In the genomic region with DNA sequence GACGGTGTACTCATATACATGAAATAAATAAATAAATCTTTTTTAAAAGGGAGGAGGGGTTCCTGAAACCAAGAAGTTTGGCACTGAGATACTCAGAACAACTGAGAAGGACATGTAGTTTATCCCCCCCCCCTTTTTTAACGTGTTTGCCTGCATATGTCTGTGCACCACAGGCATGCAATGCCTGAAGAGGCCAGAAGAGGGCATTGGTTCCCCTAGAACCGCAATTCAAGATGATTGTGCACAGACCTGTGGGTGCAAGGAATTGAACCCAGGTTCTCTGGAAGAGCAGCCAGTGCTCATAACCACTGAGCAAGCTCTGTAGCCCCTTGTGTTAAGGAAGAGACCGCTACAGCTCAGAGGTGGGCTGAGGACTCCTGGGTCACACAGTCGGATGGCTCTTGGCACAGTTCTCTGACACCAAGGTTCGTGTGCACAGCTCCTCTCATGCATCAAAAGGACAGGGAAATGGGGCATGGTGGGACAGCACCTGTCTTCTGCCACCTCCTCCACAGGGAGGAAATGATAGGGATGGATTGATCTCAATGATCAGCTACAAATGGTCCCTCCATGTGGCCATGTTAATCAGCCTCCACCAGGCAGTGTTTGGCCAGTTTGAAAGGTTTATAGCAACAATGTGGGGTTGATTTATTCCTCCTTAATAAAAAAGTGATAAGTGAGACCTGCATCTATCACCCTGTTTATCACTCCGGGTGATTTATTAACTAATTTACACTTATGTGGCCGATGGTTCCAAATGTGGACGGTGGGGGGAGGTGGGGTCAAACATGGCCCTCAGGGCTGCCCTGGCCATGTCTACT, we compare ENCODE assay signal across 13 mouse cellular contexts. TPM values are rescaled to one million over a fixed set of nuclear protein-coding genes. Genes with fewer than 3 reads are reported as not detected.
DNase-seq lines count a peak whose midpoint lies in the region; ATAC-seq and TF ChIP-seq lines count a peak whose summit lies in the region.
"Had no signal": no experiment of that assay in that cellular context is flagged by ENCODE, and none has a peak within 500 bp of the region (broad histone marks: within the 10 kb centered on the region; RNA-seq: fewer than 3 reads in every experiment).

No protein-coding gene starts in this region.

- peak; percentile 38 for TF ChIP-seq CTCF in midbrain, postnatal 0 days (IDR thresholded peaks at IDR 0.05)
- TF ChIP-seq CTCF in stomach, postnatal 0 days (IDR thresholded peaks at IDR 0.05; ENCODE audit: low read depth) = peak; percentile 35

- peak; percentile 72 for ATAC-seq in kidney, embryonic 14.5 days (ENCODE audit: low FRiP score, low TSS enrichment)
- ATAC-seq in midbrain, postnatal 0 days (ENCODE audit: low FRiP score) = no peak
- ATAC-seq in midbrain, embryonic 13.5 days = no peak
- no peak for ATAC-seq in stomach, postnatal 0 days (ENCODE audit: low FRiP score, low TSS enrichment)

- no peak overlapping the region for H3K4me2 ChIP-seq in kidney, embryonic 14.5 days (replicated peaks; ENCODE audit: low read depth, low read length)
- H3K4me2 ChIP-seq in midbrain, postnatal 0 days (ENCODE audit: low read depth, low read length, poor library complexity, severe bottlenecking) = no peak overlapping the region
- no peak overlapping the region for H3K4me2 ChIP-seq in midbrain, embryonic 13.5 days (replicated peaks)
- no peak overlapping the region for H3K4me2 ChIP-seq in stomach, postnatal 0 days (replicated peaks; ENCODE audit: low read depth)
- H3K4me2 ChIP-seq: hindbrain, embryonic 14.5 days; limb, embryonic 13.5 days; midbrain, embryonic 12.5 days had no signal

- no peaks in the 10 kb centered on the region for H3K4me1 ChIP-seq in kidney, embryonic 14.5 days (ENCODE audit: control insufficient read depth, insufficient read depth, low read length)
- H3K4me1 ChIP-seq in midbrain, postnatal 0 days (ENCODE audit: insufficient read depth, low read length) = no peaks in the 10 kb centered on the region
- peaks cover 20% of the 10 kb centered on the region for H3K4me1 ChIP-seq in midbrain, embryonic 13.5 days (replicated peaks)
- no peaks in the 10 kb centered on the region for H3K4me1 ChIP-seq in stomach, postnatal 0 days (replicated peaks; ENCODE audit: control insufficient read depth, insufficient read depth)

- H3K36me3 ChIP-seq in kidney, embryonic 14.5 days (ENCODE audit: control insufficient read depth, insufficient read depth, low read length) = no peaks in the 10 kb centered on the region
- no peaks in the 10 kb centered on the region for H3K36me3 ChIP-seq in midbrain, postnatal 0 days (ENCODE audit: insufficient read depth, low read length)
- H3K36me3 ChIP-seq in midbrain, embryonic 13.5 days = no peaks in the 10 kb centered on the region
- no peaks in the 10 kb centered on the region for H3K36me3 ChIP-seq in stomach, postnatal 0 days (ENCODE audit: control insufficient read depth, insufficient read depth, low read length)
- H3K36me3 ChIP-seq: limb, embryonic 13.5 days; midbrain, embryonic 12.5 days had no signal

- WGBS in kidney, embryonic 14.5 days = 38% methylated on average over 9 of the region's 9 CpGs
- WGBS in midbrain, postnatal 0 days = 91% methylated on average over 9 of the region's 9 CpGs
- 89% methylated on average over 9 of the region's 9 CpGs for WGBS in midbrain, embryonic 13.5 days
- WGBS in stomach, postnatal 0 days = 64% methylated on average over 9 of the region's 9 CpGs

- DNase-seq in kidney, postnatal 10 days = no peak
- no peak for DNase-seq in midbrain, postnatal 0 days (ENCODE audit: low spot score)
- peak; percentile 56 for DNase-seq in R1 (ENCODE audit: low read depth, low spot score)
- DNase-seq in stomach, postnatal 0 days (ENCODE audit: low spot score) = no peak
- no peak for DNase-seq in adrenal gland, adult (ENCODE audit: inconsistent age in 2 of 2, low spot score in 1 of 2)
- DNase-seq: adrenal gland, postnatal 14 days; cerebellum, postnatal 36 days; kidney, postnatal 25 days had no signal

- no peaks in the 10 kb centered on the region for H3K9me3 ChIP-seq in kidney, embryonic 14.5 days (ENCODE audit: control insufficient read depth, low read length)
- H3K9me3 ChIP-seq in midbrain, postnatal 0 days (ENCODE audit: low read length) = no peaks in the 10 kb centered on the region
- H3K9me3 ChIP-seq in midbrain, embryonic 13.5 days = no peaks in the 10 kb centered on the region
- H3K9me3 ChIP-seq in stomach, postnatal 0 days (ENCODE audit: control insufficient read depth, low read length) = no peaks in the 10 kb centered on the region
- H3K9me3 ChIP-seq: limb, embryonic 13.5 days; midbrain, embryonic 12.5 days had no signal

- no peak overlapping the region for H3K27ac ChIP-seq in kidney, embryonic 14.5 days (ENCODE audit: low read depth, low read length)
- no peak overlapping the region for H3K27ac ChIP-seq in midbrain, postnatal 0 days (ENCODE audit: low read depth, low read length)
- H3K27ac ChIP-seq in midbrain, embryonic 13.5 days = no peak overlapping the region
- no peak overlapping the region for H3K27ac ChIP-seq in stomach, postnatal 0 days (replicated peaks)
- H3K27ac ChIP-seq: hindbrain, embryonic 14.5 days; limb, embryonic 13.5 days; midbrain, embryonic 12.5 days had no signal

- H3K9ac ChIP-seq in kidney, embryonic 14.5 days (ENCODE audit: low read depth, low read length) = no peak overlapping the region
- H3K9ac ChIP-seq in midbrain, postnatal 0 days (replicated peaks; ENCODE audit: low read length, poor library complexity, severe bottlenecking) = no peak overlapping the region
- H3K9ac ChIP-seq in midbrain, embryonic 13.5 days (replicated peaks) = no peak overlapping the region
- no peak overlapping the region for H3K9ac ChIP-seq in stomach, postnatal 0 days (ENCODE audit: low read length)
- H3K9ac ChIP-seq: hindbrain, embryonic 14.5 days; limb, embryonic 13.5 days; midbrain, embryonic 12.5 days had no signal

- peaks cover 5% of the 10 kb centered on the region; the same call in 1 of the 2 replicates for H3K27me3 ChIP-seq in kidney, embryonic 14.5 days (ENCODE audit: control insufficient read depth, insufficient read depth, low read length)
- no peaks in the 10 kb centered on the region for H3K27me3 ChIP-seq in midbrain, postnatal 0 days (ENCODE audit: insufficient read depth, low read length)
- H3K27me3 ChIP-seq in midbrain, embryonic 13.5 days = peaks cover 5% of the 10 kb centered on the region; the same call in 1 of the 2 replicates
- no peaks in the 10 kb centered on the region for H3K27me3 ChIP-seq in stomach, postnatal 0 days (ENCODE audit: control insufficient read depth, insufficient read depth, low read length)

- no peak overlapping the region for H3K4me3 ChIP-seq in kidney, embryonic 14.5 days (ENCODE audit: low read length)
- no peak overlapping the region for H3K4me3 ChIP-seq in midbrain, postnatal 0 days (ENCODE audit: low read depth, low read length)
- no peak overlapping the region for H3K4me3 ChIP-seq in midbrain, embryonic 13.5 days (replicated peaks)
- no peak overlapping the region for H3K4me3 ChIP-seq in stomach, postnatal 0 days (ENCODE audit: low read depth, low read length)
- H3K4me3 ChIP-seq: limb, embryonic 13.5 days; midbrain, embryonic 12.5 days had no signal

- no peak for TF ChIP-seq EP300 in stomach, postnatal 0 days (optimal IDR thresholded peaks at IDR 0.05)

RNA-seq across cellular contexts. Expression of a gene that starts 58.5 kb away (rescaled TPM):
- 108 and 120 TPM in 2 replicates for polyA plus RNA-seq in kidney, embryonic 14.5 days (2014; fragmentation: Nextera tagmentation; extraction: Ambion mirVana)
- total RNA-seq in midbrain, postnatal 0 days (2014; rRNA removed) = 31.1 and 51.0 TPM in 2 replicates
- polyA plus RNA-seq in midbrain, postnatal 0 days (2015; fragmentation: Nextera tagmentation; extraction: Ambion mirVana) = 43.3 and 52.2 TPM in 2 replicates
- 115 and 116 TPM in 2 replicates for polyA plus RNA-seq in midbrain, embryonic 13.5 days (2015; fragmentation: Nextera tagmentation; extraction: Ambion mirVana)
- 29.7 and 30.6 TPM in 2 replicates for polyA plus RNA-seq in stomach, postnatal 0 days (2015; fragmentation: Nextera tagmentation; extraction: Ambion mirVana)
